8 mouse cellular contexts compared by ENCODE assay signal in genomic region chr7:130866640-130867039, GRCm38 (mm10). TPM values are rescaled to one million over a fixed set of nuclear protein-coding genes. Genes with fewer than 3 reads are reported as not detected.
DNase-seq lines count a peak whose midpoint lies in the region; ATAC-seq and TF ChIP-seq lines count a peak whose summit lies in the region.

No protein-coding gene starts in this region.

- no peak for ATAC-seq in lung, embryonic 14.5 days (ENCODE audit: insufficient read depth)
- ATAC-seq in forebrain, embryonic 11.5 days (replicated peaks; ENCODE audit: low FRiP score) = no peak
- no peak for ATAC-seq in limb, embryonic 13.5 days (ENCODE audit: low FRiP score, low read depth)
- no peak for ATAC-seq in megakaryocyte progenitor cell, adult 5-6 weeks (replicated peaks; ENCODE audit: poor library complexity)

- no peaks in the 10 kb centered on the region for H3K36me3 ChIP-seq in lung, embryonic 14.5 days (ENCODE audit: insufficient read depth)
- H3K36me3 ChIP-seq in forebrain, embryonic 11.5 days (ENCODE audit: control insufficient read depth, insufficient read depth, low read length) = no peaks in the 10 kb centered on the region
- H3K36me3 ChIP-seq in limb, embryonic 13.5 days = no peaks in the 10 kb centered on the region
- H3K36me3 ChIP-seq in small intestine, adult 2 months (ENCODE audit: control insufficient read depth, insufficient read depth, low read length) = no peaks in the 10 kb centered on the region

- DNase-seq in lung, embryonic 14.5 days = peak; percentile 49
- DNase-seq in lung, postnatal 10 days = no peak
- DNase-seq in forebrain, embryonic 11.5 days (ENCODE audit: low spot score) = no peak
- no peak for DNase-seq in urinary bladder, postnatal 14 days (ENCODE audit: low spot score)
- DNase-seq in spleen, postnatal 14 days (ENCODE audit: low spot score in 2 of 2) = no peak

- 0 out of 2 replicates have a peak, but pooled peaks cover 2% of the 10 kb centered on the region for H3K4me1 ChIP-seq in lung, embryonic 14.5 days (ENCODE audit: insufficient read depth)
- H3K4me1 ChIP-seq in forebrain, embryonic 11.5 days (replicated peaks; ENCODE audit: control insufficient read depth, insufficient read depth, low read length) = no peaks in the 10 kb centered on the region
- peaks cover 14% of the 10 kb centered on the region for H3K4me1 ChIP-seq in limb, embryonic 13.5 days
- H3K4me1 ChIP-seq in small intestine, adult 2 months (ENCODE audit: control insufficient read depth, insufficient read depth, insufficient read length, low read length) = peaks cover 3% of the 10 kb centered on the region; the same call in 1 of the 2 replicates

- H3K27me3 ChIP-seq in lung, embryonic 14.5 days (ENCODE audit: insufficient read depth, low read length) = no peaks in the 10 kb centered on the region
- peaks cover 4% of the 10 kb centered on the region for H3K27me3 ChIP-seq in forebrain, embryonic 11.5 days (ENCODE audit: control insufficient read depth, insufficient read depth, low read length)
- H3K27me3 ChIP-seq in limb, embryonic 13.5 days = peaks cover 15% of the 10 kb centered on the region
- no peaks in the 10 kb centered on the region for H3K27me3 ChIP-seq in small intestine, adult 2 months (ENCODE audit: control insufficient read depth, insufficient read depth, low read length)

- H3K4me3 ChIP-seq in lung, embryonic 14.5 days (ENCODE audit: low read depth, low read length) = peak overlapping the region; percentile 86
- H3K4me3 ChIP-seq in forebrain, embryonic 11.5 days (ENCODE audit: low read depth, low read length) = peak overlapping the region; percentile 83
- H3K4me3 ChIP-seq in limb, embryonic 13.5 days = peak overlapping the region; percentile 78
- peak overlapping the region; percentile 86 for H3K4me3 ChIP-seq in small intestine, adult 2 months (ENCODE audit: low read depth, low read length)

- H3K4me2 ChIP-seq in lung, embryonic 14.5 days = peak overlapping the region; percentile 71
- H3K4me2 ChIP-seq in forebrain, embryonic 11.5 days (ENCODE audit: low read depth, low read length, severe bottlenecking) = peak overlapping the region; percentile 84
- H3K4me2 ChIP-seq in limb, embryonic 13.5 days (replicated peaks) = peak overlapping the region; percentile 81

- 1% methylated on average over 13 of the region's 13 CpGs for WGBS in lung, embryonic 14.5 days
- under 1% methylated on average over 13 of the region's 13 CpGs for WGBS in forebrain, embryonic 11.5 days
- 3% methylated on average over 13 of the region's 13 CpGs for WGBS in limb, embryonic 13.5 days
- 3% methylated on average over 13 of the region's 13 CpGs for WGBS in small intestine, adult 2 months

- no peaks in the 10 kb centered on the region for H3K9me3 ChIP-seq in lung, embryonic 14.5 days (ENCODE audit: low read depth, low read length)
- H3K9me3 ChIP-seq in forebrain, embryonic 11.5 days (ENCODE audit: control insufficient read depth, low read length) = no peaks in the 10 kb centered on the region
- H3K9me3 ChIP-seq in limb, embryonic 13.5 days = no peaks in the 10 kb centered on the region

- H3K9ac ChIP-seq in lung, embryonic 14.5 days = peak overlapping the region; percentile 77
- peak overlapping the region; percentile 77 for H3K9ac ChIP-seq in forebrain, embryonic 11.5 days (ENCODE audit: low read length)
- peak overlapping the region; percentile 80 for H3K9ac ChIP-seq in limb, embryonic 13.5 days

- no peak for TF ChIP-seq POLR2A in small intestine, adult 2 months (IDR thresholded peaks at IDR 0.05; ENCODE audit: low read depth, low read length)

- peak overlapping the region; percentile 79; the same call in 1 of the 2 replicates for H3K27ac ChIP-seq in lung, embryonic 14.5 days (ENCODE audit: low read depth)
- H3K27ac ChIP-seq in forebrain, embryonic 11.5 days (ENCODE audit: low read depth, low read length) = no peak overlapping the region
- no peak overlapping the region for H3K27ac ChIP-seq in limb, embryonic 13.5 days
- H3K27ac ChIP-seq in small intestine, adult 2 months (ENCODE audit: insufficient read depth, low read depth, low read length) = peak overlapping the region; percentile 72

- TF ChIP-seq CTCF in lung, embryonic 14.5 days (IDR thresholded peaks at IDR 0.05; ENCODE audit: low read depth) = no peak
- no peak for TF ChIP-seq CTCF in small intestine, adult 2 months (IDR thresholded peaks at IDR 0.05; ENCODE audit: extremely low read depth, insufficient read length, insufficient replicate concordance, low read depth, low read length)

RNA-seq across cellular contexts. Expression of gene Plekha1, which starts 1.1 kb away (rescaled TPM):
- polyA plus RNA-seq in lung, embryonic 14.5 days (2014; fragmentation: Nextera tagmentation; extraction: Ambion mirVana) = 52.4 and 56.2 TPM in 2 replicates
- polyA plus RNA-seq in forebrain, embryonic 11.5 days (2014; fragmentation: Nextera tagmentation; extraction: Ambion mirVana) = 31.4 and 32.2 TPM in 2 replicates
- 38.2 and 40.6 TPM in 2 replicates for polyA plus RNA-seq in limb, embryonic 13.5 days (2015; fragmentation: Nextera tagmentation; extraction: Ambion mirVana)
- 12.0 and 63.7 TPM in 2 replicates for polyA plus RNA-seq in small intestine, adult 2 months (2012; rRNA removed)
- 12.4 and 14.0 TPM in 2 replicates for total RNA-seq in megakaryocyte progenitor cell, adult 5-6 weeks (2015)
- 19.3 and 23.3 TPM in 2 replicates for total RNA-seq in megakaryocyte progenitor cell, adult 5-6 weeks (2017)

Comparison
In these comparisons a context has a peak if more than half of its experiments do, and no peak if none do; other contexts are left out.
1. H3K27ac ChIP-seq: peak in lung, embryonic 14.5 days (single experiment) and small intestine, adult 2 months (single experiment); none in forebrain, embryonic 11.5 days (single experiment) and limb, embryonic 13.5 days (single experiment).
2. Peak in every context shown above with its lines, with median percentiles within 50 percentile points of each other: H3K4me2 ChIP-seq, H3K4me3 ChIP-seq and H3K9ac ChIP-seq.